In the genomic region with DNA sequence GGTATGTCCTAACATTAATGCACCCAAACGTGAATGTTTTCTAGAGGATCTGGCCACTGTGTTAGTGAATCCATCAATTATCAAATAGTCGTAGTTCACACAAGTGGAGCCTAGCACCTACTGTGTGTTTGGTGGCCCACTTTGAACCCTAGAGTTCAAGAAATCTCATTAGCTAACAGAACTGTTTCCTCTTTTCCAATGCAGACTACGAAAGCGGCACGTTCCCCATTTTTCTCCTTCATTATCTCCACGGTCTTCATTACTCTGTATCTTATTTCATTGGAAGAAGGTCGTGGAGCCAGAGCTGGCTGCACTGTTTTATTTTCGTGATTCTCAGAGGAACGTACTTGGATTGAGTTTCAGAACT, we compare ENCODE assay signal across 8 mouse cellular contexts. TPM values are rescaled to one million over a fixed set of nuclear protein-coding genes. Genes with fewer than 3 reads are reported as not detected.
A peak's percentile ranks its signal among the peaks of the same experiment; 100 is the strongest.
DNase-seq lines count a peak whose midpoint lies in the region; ATAC-seq and TF ChIP-seq lines count a peak whose summit lies in the region.

No protein-coding gene starts in this region.

- peaks cover 3% of the 10 kb centered on the region; the same call in 1 of the 2 replicates for H3K36me3 ChIP-seq in heart, postnatal 0 days (replicated peaks; ENCODE audit: control insufficient read depth, insufficient read depth, low read length)
- H3K36me3 ChIP-seq in hindbrain, embryonic 15.5 days = peaks cover 5% of the 10 kb centered on the region
- H3K36me3 ChIP-seq in midbrain, embryonic 13.5 days = peaks cover 7% of the 10 kb centered on the region

- no peak for TF ChIP-seq EP300 in heart, postnatal 0 days (IDR thresholded peaks at IDR 0.05; ENCODE audit: low read depth)

- no peaks in the 10 kb centered on the region for H3K9me3 ChIP-seq in heart, postnatal 0 days (replicated peaks; ENCODE audit: control insufficient read depth, low read length)
- no peaks in the 10 kb centered on the region for H3K9me3 ChIP-seq in hindbrain, embryonic 15.5 days
- H3K9me3 ChIP-seq in midbrain, embryonic 13.5 days = no peaks in the 10 kb centered on the region

- H3K4me2 ChIP-seq in heart, postnatal 0 days (ENCODE audit: low read depth, low read length) = peak overlapping the region; percentile 97
- peak overlapping the region; percentile 96 for H3K4me2 ChIP-seq in hindbrain, embryonic 15.5 days
- H3K4me2 ChIP-seq in midbrain, embryonic 13.5 days (replicated peaks) = peak overlapping the region; percentile 95

- H3K9ac ChIP-seq in heart, postnatal 0 days (replicated peaks; ENCODE audit: low read depth, low read length) = no peak overlapping the region
- peak overlapping the region; percentile 61 for H3K9ac ChIP-seq in hindbrain, embryonic 15.5 days
- peak overlapping the region; percentile 77; the same call in 1 of the 2 replicates for H3K9ac ChIP-seq in midbrain, embryonic 13.5 days (replicated peaks)

- no peak overlapping the region for H3K27ac ChIP-seq in heart, postnatal 0 days (ENCODE audit: low read depth)
- H3K27ac ChIP-seq in hindbrain, embryonic 15.5 days (replicated peaks) = no peak overlapping the region; the same call in 1 of the 2 replicates
- H3K27ac ChIP-seq in midbrain, embryonic 13.5 days = peak overlapping the region; percentile 80; the same call in 1 of the 2 replicates

- no peak for ATAC-seq in heart, postnatal 0 days (ENCODE audit: insufficient read depth, low read depth)
- ATAC-seq in common myeloid progenitor, adult 5-6 weeks (replicated peaks; ENCODE audit: low read depth, poor library complexity, severe bottlenecking) = 0 out of 2 replicates have a peak, but pooled peaks have one; percentile 3
- no peak for ATAC-seq in hindbrain, embryonic 15.5 days (ENCODE audit: low FRiP score, low read depth)
- no peak for ATAC-seq in midbrain, embryonic 13.5 days

- no peak for TF ChIP-seq CTCF in heart, postnatal 0 days (IDR thresholded peaks at IDR 0.05; ENCODE audit: low read depth)

- intact Hi-C loops in heart, postnatal 10 days (cut with DNase I) = no loop called here

- peak overlapping the region; percentile 66 for H3K4me3 ChIP-seq in heart, postnatal 0 days (ENCODE audit: low read depth, low read length)
- peak overlapping the region; percentile 46 for H3K4me3 ChIP-seq in hindbrain, embryonic 15.5 days
- peak overlapping the region; percentile 64 for H3K4me3 ChIP-seq in midbrain, embryonic 13.5 days (replicated peaks)

- 47% methylated on average over 9 of the region's 9 CpGs for WGBS in heart, postnatal 0 days
- 45% methylated on average over 9 of the region's 9 CpGs for WGBS in hindbrain, embryonic 15.5 days
- 41% methylated on average over 9 of the region's 9 CpGs for WGBS in midbrain, embryonic 13.5 days

- no peak for DNase-seq in heart, postnatal 0 days (ENCODE audit: low spot score)
- no peak for DNase-seq in heart, postnatal 10 days
- DNase-seq in spleen, postnatal 4 days (ENCODE audit: low spot score in 2 of 2) = no peak
- DNase-seq in embryo, embryonic 9.5 days (ENCODE audit: extremely low spot score) = no peak
- DNase-seq in frontal cortex, adult 2 months (ENCODE audit: extremely low spot score in 1 of 2, low spot score in 1 of 2) = no peak

- H3K27me3 ChIP-seq in heart, postnatal 0 days (ENCODE audit: control insufficient read depth, insufficient read depth, low read length) = no peaks in the 10 kb centered on the region; the same call in 1 of the 2 replicates
- no peaks in the 10 kb centered on the region for H3K27me3 ChIP-seq in hindbrain, embryonic 15.5 days
- peaks cover 30% of the 10 kb centered on the region for H3K27me3 ChIP-seq in midbrain, embryonic 13.5 days

- H3K4me1 ChIP-seq in heart, postnatal 0 days (ENCODE audit: control insufficient read depth, insufficient read depth) = peaks cover 13% of the 10 kb centered on the region; the same call in 1 of the 2 replicates
- peaks cover 16% of the 10 kb centered on the region for H3K4me1 ChIP-seq in hindbrain, embryonic 15.5 days (replicated peaks)
- peaks cover 23% of the 10 kb centered on the region for H3K4me1 ChIP-seq in midbrain, embryonic 13.5 days (replicated peaks)

RNA-seq across cellular contexts. Expression of gene Tmem25, which starts 0.8 kb away (rescaled TPM):
- 2.4 and 5.2 TPM in 2 replicates for total RNA-seq in heart, postnatal 0 days (2014; rRNA removed; ENCODE audit: low replicate concordance)
- polyA plus RNA-seq in heart, postnatal 0 days (2015; fragmentation: Nextera tagmentation; extraction: Ambion mirVana) = 3.2 and 3.4 TPM in 2 replicates
- 1 to 10 TPM; 6.7 to 7.4 TPM for total RNA-seq in heart, postnatal 10 days (2021)
- 0.44 and 1.4 TPM in 2 replicates for total RNA-seq in common myeloid progenitor, adult 5-6 weeks (2017)
- polyA plus RNA-seq in hindbrain, embryonic 15.5 days (2015; fragmentation: Nextera tagmentation; extraction: Ambion mirVana) = 20.2 and 22.7 TPM in 2 replicates
- polyA plus RNA-seq in midbrain, embryonic 13.5 days (2015; fragmentation: Nextera tagmentation; extraction: Ambion mirVana) = 8.7 and 9.2 TPM in 2 replicates
- polyA plus RNA-seq in frontal cortex, adult 2 months (2012; rRNA removed) = 87.8 and 89.6 TPM in 2 replicates

RNA-seq across cellular contexts. Expression of gene Ttc36, which starts 2.9 kb away (rescaled TPM):
- 0.31 TPM in 1 of 2 replicates, not detected in the other for total RNA-seq in heart, postnatal 0 days (2014; rRNA removed; ENCODE audit: low replicate concordance)
- 0.72 TPM in 1 of 2 replicates, not detected in the other for polyA plus RNA-seq in heart, postnatal 0 days (2015; fragmentation: Nextera tagmentation; extraction: Ambion mirVana)
- total RNA-seq in heart, postnatal 10 days (2021) = 1 to 10 TPM; 1.1 to 1.5 TPM
- not detected in 2 replicates for total RNA-seq in common myeloid progenitor, adult 5-6 weeks (2017)
- polyA plus RNA-seq in hindbrain, embryonic 15.5 days (2015; fragmentation: Nextera tagmentation; extraction: Ambion mirVana) = 0.26 and 0.42 TPM in 2 replicates
- polyA plus RNA-seq in midbrain, embryonic 13.5 days (2015; fragmentation: Nextera tagmentation; extraction: Ambion mirVana) = not detected in 2 replicates
- polyA plus RNA-seq in frontal cortex, adult 2 months (2012; rRNA removed) = 0.88 and 1.4 TPM in 2 replicates

RNA-seq across cellular contexts. Expression of gene Ift46, which starts 32.2 kb away (rescaled TPM):
- total RNA-seq in heart, postnatal 0 days (2014; rRNA removed; ENCODE audit: low replicate concordance) = 10.0 and 41.0 TPM in 2 replicates
- 49.5 and 60.6 TPM in 2 replicates for polyA plus RNA-seq in heart, postnatal 0 days (2015; fragmentation: Nextera tagmentation; extraction: Ambion mirVana)
- 10 to 100 TPM; 42.6 to 50.5 TPM for total RNA-seq in heart, postnatal 10 days (2021)
- 26.1 and 37.7 TPM in 2 replicates for total RNA-seq in common myeloid progenitor, adult 5-6 weeks (2017)
- polyA plus RNA-seq in hindbrain, embryonic 15.5 days (2015; fragmentation: Nextera tagmentation; extraction: Ambion mirVana) = 153 and 158 TPM in 2 replicates
- 171 and 183 TPM in 2 replicates for polyA plus RNA-seq in midbrain, embryonic 13.5 days (2015; fragmentation: Nextera tagmentation; extraction: Ambion mirVana)
- polyA plus RNA-seq in frontal cortex, adult 2 months (2012; rRNA removed) = 90.9 and 96.6 TPM in 2 replicates

RNA-seq across cellular contexts. Expression of gene Arcn1, which starts 32.3 kb away (rescaled TPM):
- 71.6 and 80.1 TPM in 2 replicates for total RNA-seq in heart, postnatal 0 days (2014; rRNA removed; ENCODE audit: low replicate concordance)
- 69.5 and 78.3 TPM in 2 replicates for polyA plus RNA-seq in heart, postnatal 0 days (2015; fragmentation: Nextera tagmentation; extraction: Ambion mirVana)
- total RNA-seq in heart, postnatal 10 days (2021) = 100 to 1,000 TPM; 103 to 114 TPM
- 167 and 196 TPM in 2 replicates for total RNA-seq in common myeloid progenitor, adult 5-6 weeks (2017)
- polyA plus RNA-seq in hindbrain, embryonic 15.5 days (2015; fragmentation: Nextera tagmentation; extraction: Ambion mirVana) = 130 and 135 TPM in 2 replicates
- polyA plus RNA-seq in midbrain, embryonic 13.5 days (2015; fragmentation: Nextera tagmentation; extraction: Ambion mirVana) = 142 and 145 TPM in 2 replicates
- 55.6 and 57.7 TPM in 2 replicates for polyA plus RNA-seq in frontal cortex, adult 2 months (2012; rRNA removed)
